ENCODE assay signal across 8 mouse cellular contexts in the genomic region with DNA sequence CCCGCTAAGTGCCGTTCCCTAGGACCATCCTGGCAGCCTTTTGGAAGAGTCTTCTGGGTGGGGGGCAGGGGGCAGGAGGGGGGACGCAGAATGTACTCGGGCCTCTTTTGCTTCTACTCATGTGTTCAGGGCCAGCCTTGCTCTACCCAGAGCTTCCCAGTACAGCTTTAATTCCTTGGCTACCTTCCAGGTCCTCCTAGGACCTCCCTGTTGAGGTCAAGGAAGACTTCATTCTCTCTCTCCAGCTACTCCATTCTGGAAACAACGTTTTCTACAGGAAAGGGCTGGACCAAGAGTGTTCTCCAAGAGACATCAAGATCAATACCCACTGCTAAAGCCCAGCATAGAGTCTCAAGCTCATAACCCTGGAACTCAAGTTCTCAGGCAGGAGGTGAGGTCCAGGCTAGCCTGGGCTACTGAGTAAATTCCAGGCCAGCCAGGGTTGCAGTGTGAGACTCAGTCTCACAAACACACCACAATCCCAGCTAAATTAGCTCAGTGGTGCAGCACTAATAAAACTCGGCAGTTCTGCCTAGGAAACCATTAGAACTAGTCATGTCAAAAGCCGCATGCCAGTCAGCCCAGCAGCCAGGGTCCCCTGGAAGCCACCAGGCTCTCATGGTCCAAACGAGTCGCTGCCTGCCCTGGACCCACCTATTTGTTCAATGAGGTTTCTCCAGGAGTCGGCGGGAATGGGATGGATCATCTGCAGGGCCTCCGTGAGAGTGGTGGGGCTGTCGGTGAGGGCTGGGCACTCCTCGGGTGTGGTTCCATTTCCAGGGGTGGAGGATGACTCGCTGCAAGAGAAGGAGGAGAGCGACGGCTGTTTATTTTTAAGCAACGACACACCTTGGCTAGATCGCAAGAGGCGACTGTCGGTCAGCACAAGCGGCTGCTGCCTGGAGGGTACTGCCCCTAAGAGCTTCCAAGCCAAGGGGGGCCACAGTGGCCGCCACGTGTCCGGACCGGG. TPM values are rescaled to one million over a fixed set of nuclear protein-coding genes. Genes with fewer than 3 reads are reported as not detected.
DNase-seq lines count a peak whose midpoint lies in the region; ATAC-seq lines count a peak whose summit lies in the region.

No protein-coding gene starts in this region.

- peak overlapping the region; percentile 69 for H3K4me3 ChIP-seq in embryonic facial prominence, embryonic 12.5 days
- H3K4me3 ChIP-seq in intestine, embryonic 16.5 days (ENCODE audit: low read length), result peak overlapping the region; percentile 75
- peak overlapping the region; percentile 71 for H3K4me3 ChIP-seq in midbrain, embryonic 14.5 days (replicated peaks; ENCODE audit: low read depth, low read length)

- WGBS in embryonic facial prominence, embryonic 12.5 days, result 21% methylated on average over 26 of the region's 26 CpGs
- 25% methylated on average over 26 of the region's 26 CpGs for WGBS in intestine, embryonic 16.5 days
- 23% methylated on average over 26 of the region's 26 CpGs for WGBS in midbrain, embryonic 14.5 days

- H3K4me2 ChIP-seq in embryonic facial prominence, embryonic 12.5 days (replicated peaks), result peak overlapping the region; percentile 100
- H3K4me2 ChIP-seq in intestine, embryonic 16.5 days (ENCODE audit: low read depth, low read length), result peak overlapping the region; percentile 100
- peak overlapping the region; percentile 96 for H3K4me2 ChIP-seq in midbrain, embryonic 14.5 days (ENCODE audit: low read length)

- peaks cover 55% of the 10 kb centered on the region for H3K27me3 ChIP-seq in embryonic facial prominence, embryonic 12.5 days
- H3K27me3 ChIP-seq in intestine, embryonic 16.5 days (replicated peaks; ENCODE audit: control insufficient read depth, insufficient read depth, low read length), result peaks cover 16% of the 10 kb centered on the region
- H3K27me3 ChIP-seq in midbrain, embryonic 14.5 days (ENCODE audit: control insufficient read depth, insufficient read depth, low read length), result peaks cover 17% of the 10 kb centered on the region

- intact Hi-C loops in left cerebral cortex, postnatal 36 days (cut with DNase I), result loop anchor here (5.0 kb wide), 3 partner anchors 83 to 213 kb away; no protein-coding TSS in a partner anchor
- intact Hi-C loops in left cerebral cortex, postnatal 14 days (cut with DNase I), result no loop called here

- no peaks in the 10 kb centered on the region for H3K36me3 ChIP-seq in embryonic facial prominence, embryonic 12.5 days
- no peaks in the 10 kb centered on the region for H3K36me3 ChIP-seq in intestine, embryonic 16.5 days (ENCODE audit: control insufficient read depth, insufficient read depth, low read length)
- no peaks in the 10 kb centered on the region for H3K36me3 ChIP-seq in midbrain, embryonic 14.5 days (ENCODE audit: control insufficient read depth, insufficient read depth, low read length)

- 0 out of 2 replicates have a peak, but pooled peaks have one; percentile 16 for ATAC-seq in embryonic facial prominence, embryonic 12.5 days (ENCODE audit: insufficient number of reproducible peaks, insufficient read depth, low FRiP score, low TSS enrichment)
- ATAC-seq in intestine, embryonic 16.5 days, result peak; percentile 7; the same call in 1 of the 2 replicates
- no peak for ATAC-seq in midbrain, embryonic 14.5 days (ENCODE audit: low FRiP score, low TSS enrichment)
- ATAC-seq in erythroblast, adult 5-6 weeks (replicated peaks; ENCODE audit: low FRiP score, poor library complexity, severe bottlenecking), result no peak
- no peak for ATAC-seq in inflammation-experienced regulatory T-cells, adult 6 months

- H3K27ac ChIP-seq in embryonic facial prominence, embryonic 12.5 days, result no peak overlapping the region
- H3K27ac ChIP-seq in intestine, embryonic 16.5 days (ENCODE audit: low read length), result no peak overlapping the region
- no peak overlapping the region for H3K27ac ChIP-seq in midbrain, embryonic 14.5 days (replicated peaks; ENCODE audit: low read depth, low read length)

- peak; percentile 53 to 62 for DNase-seq in left cerebral cortex, postnatal 36 days (ENCODE audit: low spot score in 2 of 2)
- no peak for DNase-seq in left cerebral cortex, postnatal 14 days (ENCODE audit: low spot score in 2 of 2)
- no peak for DNase-seq in midbrain, embryonic 14.5 days
- DNase-seq in layer of hippocampus, postnatal 10 days (ENCODE audit: low spot score in 2 of 2), result no peak

- H3K4me1 ChIP-seq in embryonic facial prominence, embryonic 12.5 days, result peaks cover 19% of the 10 kb centered on the region
- H3K4me1 ChIP-seq in intestine, embryonic 16.5 days (ENCODE audit: control insufficient read depth, insufficient read depth, low read length), result peaks cover 9% of the 10 kb centered on the region
- 0 out of 2 replicates have a peak, but pooled peaks cover 6% of the 10 kb centered on the region for H3K4me1 ChIP-seq in midbrain, embryonic 14.5 days (ENCODE audit: control insufficient read depth, insufficient read depth, low read length)

- H3K9ac ChIP-seq in embryonic facial prominence, embryonic 12.5 days, result no peak overlapping the region; the same call in 1 of the 2 replicates
- H3K9ac ChIP-seq in intestine, embryonic 16.5 days (ENCODE audit: low read depth, low read length), result peak overlapping the region; percentile 74
- H3K9ac ChIP-seq in midbrain, embryonic 14.5 days (replicated peaks; ENCODE audit: low read length), result peak overlapping the region; percentile 80; the same call in 1 of the 2 replicates

- H3K9me3 ChIP-seq in embryonic facial prominence, embryonic 12.5 days, result peaks cover 5% of the 10 kb centered on the region; the same call in 1 of the 2 replicates
- H3K9me3 ChIP-seq in intestine, embryonic 16.5 days (ENCODE audit: control insufficient read depth, low read length), result 0 out of 2 replicates have a peak, but pooled peaks cover 4% of the 10 kb centered on the region
- no peaks in the 10 kb centered on the region for H3K9me3 ChIP-seq in midbrain, embryonic 14.5 days (ENCODE audit: control insufficient read depth, low read length)

RNA-seq across cellular contexts. Expression of a gene that starts 0.8 kb away (rescaled TPM):
- total RNA-seq in left cerebral cortex, postnatal 36 days (2021), result 1 to 10 TPM; 5.7 to 8.7 TPM
- 1 to 10 TPM; 3.4 to 3.5 TPM for total RNA-seq in left cerebral cortex, postnatal 14 days (2021)
- not detected in 2 replicates for polyA plus RNA-seq in embryonic facial prominence, embryonic 12.5 days (2016; fragmentation: Nextera tagmentation; extraction: Ambion mirVana)
- 4.4 and 4.5 TPM in 2 replicates for polyA plus RNA-seq in intestine, embryonic 16.5 days (2015; fragmentation: Nextera tagmentation; extraction: Ambion mirVana)
- 0.13 and 0.23 TPM in 2 replicates for polyA plus RNA-seq in midbrain, embryonic 14.5 days (2014; fragmentation: Nextera tagmentation; extraction: Ambion mirVana)
- not detected in 2 replicates for total RNA-seq in erythroblast, adult 5-6 weeks (2015; ENCODE audit: low replicate concordance)
- not detected in 2 replicates for total RNA-seq in erythroblast, adult 5-6 weeks (2017; ENCODE audit: low replicate concordance)
- polyA plus RNA-seq in inflammation-experienced regulatory T-cells, adult 6 months (2017; shearing (Covaris generic)), result not detected
- total RNA-seq in layer of hippocampus, postnatal 10 days (2021), result under 1 TPM; 0.46 to 0.83 TPM

RNA-seq across cellular contexts. Expression of a gene that starts 38.8 kb away (rescaled TPM):
- not detected for total RNA-seq in left cerebral cortex, postnatal 36 days (2021)
- total RNA-seq in left cerebral cortex, postnatal 14 days (2021), result 1 to 10 TPM in 1 of 2 experiments, under 1 TPM in 1; 0.82 to 1.1 TPM
- polyA plus RNA-seq in embryonic facial prominence, embryonic 12.5 days (2016; fragmentation: Nextera tagmentation; extraction: Ambion mirVana), result 0.78 and 1.1 TPM in 2 replicates
- polyA plus RNA-seq in intestine, embryonic 16.5 days (2015; fragmentation: Nextera tagmentation; extraction: Ambion mirVana), result not detected in 2 replicates
- polyA plus RNA-seq in midbrain, embryonic 14.5 days (2014; fragmentation: Nextera tagmentation; extraction: Ambion mirVana), result 1.1 TPM in 1 of 2 replicates, not detected in the other
- not detected in 2 replicates for total RNA-seq in erythroblast, adult 5-6 weeks (2015; ENCODE audit: low replicate concordance)
- not detected in 2 replicates for total RNA-seq in erythroblast, adult 5-6 weeks (2017; ENCODE audit: low replicate concordance)
- not detected for polyA plus RNA-seq in inflammation-experienced regulatory T-cells, adult 6 months (2017; shearing (Covaris generic))
- not detected for total RNA-seq in layer of hippocampus, postnatal 10 days (2021)

Comparison
In these comparisons a context has a peak if more than half of its experiments do, and no peak if none do; other contexts are left out.
1. DNase-seq: peak in left cerebral cortex, postnatal 36 days (2 of 2); none in left cerebral cortex, postnatal 14 days (0 of 2), midbrain, embryonic 14.5 days (single experiment) and layer of hippocampus, postnatal 10 days (0 of 2).
2. ATAC-seq: peak in embryonic facial prominence, embryonic 12.5 days (single experiment) and intestine, embryonic 16.5 days (single experiment); none in midbrain, embryonic 14.5 days (single experiment), erythroblast, adult 5-6 weeks (single experiment) and inflammation-experienced regulatory T-cells, adult 6 months (single experiment).
3. Peak in every context shown above with its lines, with median percentiles within 50 percentile points of each other: H3K4me2 ChIP-seq and H3K4me3 ChIP-seq.